Mouse (Mus musculus): ENCODE data around the gene Gm28434. TPM values are rescaled to one million over a fixed set of nuclear protein-coding genes. Genes with fewer than 3 reads are reported as not detected.

Gene Gm28434
- not detected in 2 replicates for polyA plus RNA-seq (2011; ENCODE audit: insufficient read length, low read depth, missing spikeins)

- Histone ChIP-seq H3K27ac (ENCODE audit: insufficient read depth, low read length) (no peak within 1 kb of the TSS), H3K4me1 (ENCODE audit: control insufficient read depth, insufficient read depth, low read length) (no peaks in the 10 kb centered on the region), H3K4me3 (ENCODE audit: insufficient read depth, low read length) (no peak within 1 kb of the TSS)
- TF ChIP-seq CTCF (IDR thresholded peaks at IDR 0.05; ENCODE audit: borderline replicate concordance, insufficient read depth, low read length) (no peak), POLR2A (IDR thresholded peaks at IDR 0.05; ENCODE audit: low read depth, low read length) (no peak)
These were observed at the start of gene Gm28434, which contains the start of gene 2310003L06Rik for GRCm38 (mm10) chr5:87969201-87969600. Gene Gm28434 (plus strand): TSS chr5:87969517. Gene 2310003L06Rik (plus strand): TSS chr5:87969459.

- TF ChIP-seq POLR2A (IDR thresholded peaks at IDR 0.05; ENCODE audit: low read depth, low read length), result no peak
- TF ChIP-seq CTCF (IDR thresholded peaks at IDR 0.05; ENCODE audit: borderline replicate concordance, insufficient read depth, low read length), result no peak
- no peak within 1 kb of the TSS for H3K27ac ChIP-seq (ENCODE audit: insufficient read depth, low read length)
- H3K4me1 ChIP-seq (ENCODE audit: control insufficient read depth, insufficient read depth, low read length), result 0 out of 2 replicates have a peak, but pooled peaks cover 2% of the 10 kb centered on the region
- H3K4me3 ChIP-seq (ENCODE audit: insufficient read depth, low read length), result no peak within 1 kb of the TSS
These were observed 43.9 kb upstream of the Gm28434 start, which contains the start of gene Csn3 for GRCm38 (mm10) chr5:87925372-87925771. Gene Csn3 (plus strand): TSS chr5:87925579.

- Histone ChIP-seq H3K4me3 (ENCODE audit: insufficient read depth, low read length) (no peak overlapping the region), H3K27ac (ENCODE audit: insufficient read depth, low read length) (no peak overlapping the region), H3K4me1 (ENCODE audit: control insufficient read depth, insufficient read depth, low read length) (no peaks in the 10 kb centered on the region)
- TF ChIP-seq CTCF (IDR thresholded peaks at IDR 0.05; ENCODE audit: borderline replicate concordance, insufficient read depth, low read length), result no peak
- TF ChIP-seq POLR2A (IDR thresholded peaks at IDR 0.05; ENCODE audit: low read depth, low read length), result no peak
These were observed 37.7 kb upstream of the Gm28434 start for GRCm38 (mm10) chr5:87931603-87932002.

- Histone ChIP-seq H3K4me3 (ENCODE audit: insufficient read depth, low read length) (no peak overlapping the region), H3K4me1 (ENCODE audit: control insufficient read depth, insufficient read depth, low read length) (no peaks in the 10 kb centered on the region), H3K27ac (ENCODE audit: insufficient read depth, low read length) (no peak overlapping the region)
- TF ChIP-seq POLR2A (IDR thresholded peaks at IDR 0.05; ENCODE audit: low read depth, low read length), result no peak
- TF ChIP-seq CTCF (IDR thresholded peaks at IDR 0.05; ENCODE audit: borderline replicate concordance, insufficient read depth, low read length), result no peak
These were observed 28.6 kb upstream of the Gm28434 start for GRCm38 (mm10) chr5:87940752-87941151.

- Histone ChIP-seq H3K4me1 (ENCODE audit: control insufficient read depth, insufficient read depth, low read length) (no peaks in the 10 kb centered on the region), H3K4me3 (ENCODE audit: insufficient read depth, low read length) (no peak overlapping the region), H3K27ac (ENCODE audit: insufficient read depth, low read length) (no peak overlapping the region)
- TF ChIP-seq CTCF (IDR thresholded peaks at IDR 0.05; ENCODE audit: borderline replicate concordance, insufficient read depth, low read length) (no peak), POLR2A (IDR thresholded peaks at IDR 0.05; ENCODE audit: low read depth, low read length) (no peak)
These were observed 26.8 kb upstream of the Gm28434 start for GRCm38 (mm10) chr5:87942515-87942914.

GRCm38 (mm10) chr5:87951836-87952235 lies 17.5 kb upstream of the Gm28434 start:
- H3K4me1 ChIP-seq (ENCODE audit: control insufficient read depth, insufficient read depth, low read length), result no peaks in the 10 kb centered on the region
- no peak overlapping the region for H3K4me3 ChIP-seq (ENCODE audit: insufficient read depth, low read length)
- no peak for TF ChIP-seq CTCF (IDR thresholded peaks at IDR 0.05; ENCODE audit: borderline replicate concordance, insufficient read depth, low read length)
- TF ChIP-seq POLR2A (IDR thresholded peaks at IDR 0.05; ENCODE audit: low read depth, low read length), result no peak
- no peak overlapping the region for H3K27ac ChIP-seq (ENCODE audit: insufficient read depth, low read length)

- no peak within 1 kb of the TSS for H3K27ac ChIP-seq (ENCODE audit: insufficient read depth, low read length)
- H3K4me1 ChIP-seq (ENCODE audit: control insufficient read depth, insufficient read depth, low read length), result no peaks in the 10 kb centered on the region
- no peak within 1 kb of the TSS for H3K4me3 ChIP-seq (ENCODE audit: insufficient read depth, low read length)
- TF ChIP-seq POLR2A (IDR thresholded peaks at IDR 0.05; ENCODE audit: low read depth, low read length) (no peak), CTCF (IDR thresholded peaks at IDR 0.05; ENCODE audit: borderline replicate concordance, insufficient read depth, low read length) (no peak)
These were observed 9.8 kb downstream of the Gm28434 start, which contains the start of gene Cabs1 for GRCm38 (mm10) chr5:87979139-87979538. Gene Cabs1 (plus strand): TSS chr5:87979439.

- TF ChIP-seq POLR2A (IDR thresholded peaks at IDR 0.05; ENCODE audit: low read depth, low read length) (no peak), CTCF (IDR thresholded peaks at IDR 0.05; ENCODE audit: borderline replicate concordance, insufficient read depth, low read length) (no peak)
- no peak overlapping the region for H3K27ac ChIP-seq (ENCODE audit: insufficient read depth, low read length)
- H3K4me1 ChIP-seq (ENCODE audit: control insufficient read depth, insufficient read depth, low read length), result no peaks in the 10 kb centered on the region
- H3K4me3 ChIP-seq (ENCODE audit: insufficient read depth, low read length), result no peak overlapping the region
These were observed 13.3 kb downstream of the Gm28434 start for GRCm38 (mm10) chr5:87982468-87983214.

- Histone ChIP-seq H3K27ac (ENCODE audit: insufficient read depth, low read length) (no peak within 1 kb of the TSS), H3K4me3 (ENCODE audit: insufficient read depth, low read length) (no peak within 1 kb of the TSS), H3K4me1 (ENCODE audit: control insufficient read depth, insufficient read depth, low read length) (no peaks in the 10 kb centered on the region)
- TF ChIP-seq POLR2A (IDR thresholded peaks at IDR 0.05; ENCODE audit: low read depth, low read length) (no peak), CTCF (IDR thresholded peaks at IDR 0.05; ENCODE audit: borderline replicate concordance, insufficient read depth, low read length) (no peak)
These were observed 32.9 kb downstream of the Gm28434 start, which contains the start of gene Smr3a for GRCm38 (mm10) chr5:88002249-88002648. Gene Smr3a (plus strand): TSS chr5:88002549.

GRCm38 (mm10) chr5:88005241-88005640 lies 35.9 kb downstream of the Gm28434 start:
- TF ChIP-seq POLR2A (IDR thresholded peaks at IDR 0.05; ENCODE audit: low read depth, low read length) (no peak), CTCF (IDR thresholded peaks at IDR 0.05; ENCODE audit: borderline replicate concordance, insufficient read depth, low read length) (no peak)
- Histone ChIP-seq H3K4me3 (ENCODE audit: insufficient read depth, low read length) (no peak overlapping the region), H3K27ac (ENCODE audit: insufficient read depth, low read length) (no peak overlapping the region), H3K4me1 (ENCODE audit: control insufficient read depth, insufficient read depth, low read length) (no peaks in the 10 kb centered on the region)

Other genes starting within 250 kb of the Gm28434 start
- gene Csn1s2a, start 194.9 kb upstream of the Gm28434 start, polyA plus RNA-seq (2011; ENCODE audit: insufficient read length, low read depth, missing spikeins), result not detected in 2 replicates
- gene Csn1s2b, start 161.4 kb upstream of the Gm28434 start, polyA plus RNA-seq (2011; ENCODE audit: insufficient read length, low read depth, missing spikeins), result not detected in 2 replicates
- not detected in 2 replicates for gene Prr27, start 143.8 kb upstream of the Gm28434 start, polyA plus RNA-seq (2011; ENCODE audit: insufficient read length, low read depth, missing spikeins)
- not detected in 2 replicates for gene Odam, start 84.5 kb upstream of the Gm28434 start, polyA plus RNA-seq (2011; ENCODE audit: insufficient read length, low read depth, missing spikeins)
- gene Csn3, start 43.9 kb upstream of the Gm28434 start, polyA plus RNA-seq (2011; ENCODE audit: insufficient read length, low read depth, missing spikeins), result not detected in 2 replicates
- gene 2310003L06Rik, start 58 bp upstream of the Gm28434 start, polyA plus RNA-seq (2011; ENCODE audit: insufficient read length, low read depth, missing spikeins), result 0.32 TPM in 1 of 2 replicates, not detected in the other
- not detected in 2 replicates for gene Cabs1, start 9.9 kb downstream of the Gm28434 start, polyA plus RNA-seq (2011; ENCODE audit: insufficient read length, low read depth, missing spikeins)
- gene Smr3a, start 33.0 kb downstream of the Gm28434 start, polyA plus RNA-seq (2011; ENCODE audit: insufficient read length, low read depth, missing spikeins), result not detected in 2 replicates
- not detected in 2 replicates for gene Smr2, start 117.0 kb downstream of the Gm28434 start, polyA plus RNA-seq (2011; ENCODE audit: insufficient read length, low read depth, missing spikeins)
- gene Gm11116, start 142.0 kb downstream of the Gm28434 start, polyA plus RNA-seq (2011; ENCODE audit: insufficient read length, low read depth, missing spikeins), result not detected in 2 replicates
- gene Gm11115, start 184.6 kb downstream of the Gm28434 start, polyA plus RNA-seq (2011; ENCODE audit: insufficient read length, low read depth, missing spikeins), result not detected in 2 replicates